Mouse (Mus musculus) gastrocnemius, postnatal 14 days (tissue): ENCODE measurements around the gene Etv3. TPM values are rescaled to one million over a fixed set of nuclear protein-coding genes. Genes with fewer than 3 reads are reported as not detected.

ENCODE experiments used
- total RNA-seq, 2 experiments: library from RNA; stranded (reverse); gene quantifications; 2 replicates each; pipeline ENCODE4 v1.2.3; 2021

The Etv3 gene
- total RNA-seq, 2 experiments from 2014 or later, result 9.5 to 9.8 TPM

Other genes with a start within 250 kb of the Etv3 start
- not detected for gene Cd5l, start 167.5 kb upstream of the Etv3 start, total RNA-seq
- gene Fcrl1, start 149.0 kb upstream of the Etv3 start, total RNA-seq, result not detected
- gene Fcrl5, start 89.6 kb upstream of the Etv3 start, total RNA-seq, result not detected
- 10 to 100 TPM; 15.2 to 16.4 TPM for gene Arhgef11, start 92.2 kb downstream of the Etv3 start, total RNA-seq
- under 1 TPM; 0.04 to 0.53 TPM for gene Lrrc71, start 223.2 kb downstream of the Etv3 start, total RNA-seq